Mouse (Mus musculus): ENCODE results near the gene Mcrip1. TPM values are rescaled to one million over a fixed set of nuclear protein-coding genes. Genes with fewer than 3 reads are reported as not detected.

Mcrip1 gene
- polyA plus RNA-seq, 1 experiment from 2014 or later = 167 TPM

GRCm38 (mm10) chr11:120538485-120538884, 11.0 kb downstream of the Mcrip1 start:
- no peak for ATAC-seq (ENCODE audit: insufficient read depth, low FRiP score, low read depth)
- Histone ChIP-seq H3K4me2 (no peak overlapping the region), H3K4me1 (peaks cover 25% of the 10 kb centered on the region), H3K27me3 (replicated peaks) (peaks cover 1% of the 10 kb centered on the region; the same call in 1 of the 2 replicates), H3K4me3 (replicated peaks) (no peak overlapping the region), H3K36me3 (peaks cover 12% of the 10 kb centered on the region), H3K9ac (no peak overlapping the region), H3K27ac (peak overlapping the region; percentile 84; the same call in 1 of the 2 replicates), H3K9me3 (no peaks in the 10 kb centered on the region)
- 62% methylated on average over 3 of the region's 3 CpGs for WGBS

- Histone ChIP-seq H3K27ac (no peak overlapping the region), H3K27me3 (replicated peaks) (peaks cover 26% of the 10 kb centered on the region), H3K4me3 (replicated peaks) (no peak overlapping the region), H3K36me3 (no peaks in the 10 kb centered on the region), H3K4me1 (peaks cover 30% of the 10 kb centered on the region), H3K9ac (no peak overlapping the region), H3K9me3 (no peaks in the 10 kb centered on the region), H3K4me2 (no peak overlapping the region)
- ATAC-seq (ENCODE audit: insufficient read depth, low FRiP score, low read depth) = no peak
- 68% methylated on average over 3 of the region's 3 CpGs for WGBS
Observed at GRCm38 (mm10) chr11:120535804-120536203, 13.7 kb downstream of the Mcrip1 start.

GRCm38 (mm10) chr11:120535145-120535544, 14.4 kb downstream of the Mcrip1 start:
- no peaks in the 10 kb centered on the region for H3K9me3 ChIP-seq
- H3K9ac ChIP-seq = no peak overlapping the region
- no peak for ATAC-seq (ENCODE audit: insufficient read depth, low FRiP score, low read depth)

DNA sequence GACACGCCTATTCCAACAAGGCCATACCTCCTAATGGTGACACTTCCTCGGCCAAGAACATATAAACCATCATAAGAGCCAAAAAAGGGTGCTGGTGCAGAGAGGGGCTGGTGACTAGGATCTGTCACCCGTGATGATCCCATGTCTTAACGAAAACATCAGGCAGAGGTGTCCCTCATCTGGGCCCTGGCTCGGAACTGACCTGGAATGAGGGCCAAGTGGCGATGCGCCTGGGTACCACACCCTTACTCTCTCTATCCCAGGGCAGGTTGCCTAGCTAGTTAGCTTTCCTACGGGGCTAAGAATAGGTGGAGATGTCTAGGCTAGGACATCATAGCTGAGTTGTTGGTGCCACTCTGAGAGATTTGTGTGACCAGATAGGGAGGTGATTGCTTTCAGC, 15.4 kb downstream of the Mcrip1 start:
- Histone ChIP-seq H3K4me3 (replicated peaks) (no peak overlapping the region), H3K27me3 (replicated peaks) (peaks cover 41% of the 10 kb centered on the region), H3K9me3 (no peaks in the 10 kb centered on the region), H3K4me2 (no peak overlapping the region), H3K27ac (no peak overlapping the region), H3K9ac (no peak overlapping the region), H3K4me1 (peaks cover 18% of the 10 kb centered on the region), H3K36me3 (no peaks in the 10 kb centered on the region)
- no peak for ATAC-seq (ENCODE audit: insufficient read depth, low FRiP score, low read depth)
- WGBS = 87% methylated on average over 8 of the region's 8 CpGs

More at GRCm38 (mm10) chr11:120535145-120535544, 14.4 kb downstream of the Mcrip1 start:
- Histone ChIP-seq H3K4me2 (no peak overlapping the region), H3K27ac (no peak overlapping the region), H3K4me3 (replicated peaks) (no peak overlapping the region), H3K27me3 (replicated peaks) (peaks cover 32% of the 10 kb centered on the region), H3K36me3 (no peaks in the 10 kb centered on the region), H3K4me1 (peaks cover 28% of the 10 kb centered on the region)
- 68% methylated on average over 3 of the region's 3 CpGs for WGBS

GRCm38 (mm10) chr11:120531646-120532045, 17.9 kb downstream of the Mcrip1 start:
- Histone ChIP-seq H3K27ac (no peak overlapping the region), H3K4me3 (replicated peaks) (no peak overlapping the region), H3K9ac (no peak overlapping the region), H3K4me1 (peaks cover 8% of the 10 kb centered on the region), H3K4me2 (no peak overlapping the region), H3K36me3 (no peaks in the 10 kb centered on the region), H3K27me3 (replicated peaks) (peaks cover 50% of the 10 kb centered on the region), H3K9me3 (no peaks in the 10 kb centered on the region)
- 25% methylated on average over 9 of the region's 9 CpGs for WGBS
- no peak for ATAC-seq (ENCODE audit: insufficient read depth, low FRiP score, low read depth)

GRCm38 (mm10) chr11:120530085-120530964, 19.2 kb downstream of the Mcrip1 start, which contains the start of gene Gcgr:
Gene Gcgr, plus strand, starts transcription at chr11:120530699.
- Histone ChIP-seq H3K4me1 (peaks cover 8% of the 10 kb centered on the region), H3K27me3 (replicated peaks) (peaks cover 50% of the 10 kb centered on the region), H3K4me3 (replicated peaks) (peak within 1 kb of the TSS; percentile 44), H3K27ac (no peak within 1 kb of the TSS), H3K4me2 (peak within 1 kb of the TSS; percentile 88), H3K36me3 (no peaks in the 10 kb centered on the region), H3K9me3 (no peaks in the 10 kb centered on the region), H3K9ac (peak within 1 kb of the TSS; percentile 29)
- 8% methylated on average over 60 of the region's 62 CpGs for WGBS
- no peak for ATAC-seq (ENCODE audit: insufficient read depth, low FRiP score, low read depth)

DNA sequence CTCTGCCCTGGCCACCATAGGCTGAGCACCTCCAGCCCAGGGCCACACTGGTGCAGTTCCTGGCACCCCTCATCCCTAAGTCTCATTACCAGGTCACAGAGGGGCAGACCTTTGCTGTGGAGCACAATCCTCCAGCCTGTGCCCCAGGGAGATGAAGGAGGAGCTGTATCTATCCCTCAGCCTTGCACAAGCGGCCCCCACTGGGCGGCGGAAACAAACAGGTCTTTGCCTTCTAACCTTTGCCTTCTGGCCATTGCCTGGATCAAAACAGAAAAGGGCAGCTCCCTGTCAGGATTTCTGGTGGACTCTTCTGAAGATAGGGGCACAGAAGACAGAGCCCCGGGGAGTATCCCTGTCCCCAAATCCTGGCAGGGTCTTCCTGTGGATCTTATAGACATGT, 20.6 kb downstream of the Mcrip1 start:
- H3K4me3 ChIP-seq (replicated peaks) = no peak overlapping the region
- no peak overlapping the region for H3K9ac ChIP-seq
- peaks cover 50% of the 10 kb centered on the region for H3K27me3 ChIP-seq (replicated peaks)
- WGBS = 72% methylated on average over 4 of the region's 4 CpGs
- peaks cover 8% of the 10 kb centered on the region for H3K4me1 ChIP-seq
- ATAC-seq (ENCODE audit: insufficient read depth, low FRiP score, low read depth) = no peak
- H3K9me3 ChIP-seq = no peaks in the 10 kb centered on the region
- no peak overlapping the region for H3K27ac ChIP-seq
- H3K4me2 ChIP-seq = no peak overlapping the region
- H3K36me3 ChIP-seq = no peaks in the 10 kb centered on the region

DNA sequence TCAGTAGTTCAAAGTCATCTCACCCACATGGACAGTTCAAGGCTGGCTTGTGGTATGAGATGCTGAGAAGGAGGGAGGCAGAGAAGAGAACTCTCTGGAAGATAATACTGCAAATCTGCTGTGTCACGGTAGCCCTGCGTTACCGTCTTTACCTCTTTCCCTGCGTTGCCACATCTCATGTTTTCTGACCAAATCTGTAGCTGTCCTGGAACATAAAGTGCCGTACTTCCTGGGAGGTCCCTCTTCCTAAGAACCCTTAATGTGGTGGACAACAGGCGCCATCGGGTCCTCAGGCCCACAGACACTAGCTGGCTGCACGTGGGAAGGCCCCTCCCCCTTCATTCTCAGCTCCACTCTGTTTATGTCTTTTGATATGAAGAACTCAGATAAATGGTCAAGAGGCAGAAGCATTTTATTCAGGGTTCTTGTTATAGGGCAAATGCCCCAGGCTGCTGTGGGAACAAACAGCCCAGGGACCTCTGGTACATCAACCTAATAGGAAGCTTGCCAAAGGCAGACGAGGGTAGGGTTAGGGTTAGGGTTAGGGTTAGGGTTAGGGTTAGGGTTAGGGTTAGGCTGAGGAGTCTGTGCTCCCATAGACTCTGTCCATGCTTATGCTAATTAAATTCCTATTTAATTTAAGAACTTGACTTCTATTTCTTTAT, 21.7 kb downstream of the Mcrip1 start:
- no peaks in the 10 kb centered on the region for H3K36me3 ChIP-seq
- H3K9ac ChIP-seq = no peak overlapping the region
- no peak for ATAC-seq (ENCODE audit: insufficient read depth, low FRiP score, low read depth)
- no peak overlapping the region for H3K4me3 ChIP-seq (replicated peaks)
- H3K9me3 ChIP-seq = no peaks in the 10 kb centered on the region
- peaks cover 42% of the 10 kb centered on the region for H3K27me3 ChIP-seq (replicated peaks)
- H3K4me2 ChIP-seq = no peak overlapping the region
- peaks cover 8% of the 10 kb centered on the region for H3K4me1 ChIP-seq
- H3K27ac ChIP-seq = no peak overlapping the region
- WGBS = 60% methylated on average over 9 of the region's 9 CpGs

DNA sequence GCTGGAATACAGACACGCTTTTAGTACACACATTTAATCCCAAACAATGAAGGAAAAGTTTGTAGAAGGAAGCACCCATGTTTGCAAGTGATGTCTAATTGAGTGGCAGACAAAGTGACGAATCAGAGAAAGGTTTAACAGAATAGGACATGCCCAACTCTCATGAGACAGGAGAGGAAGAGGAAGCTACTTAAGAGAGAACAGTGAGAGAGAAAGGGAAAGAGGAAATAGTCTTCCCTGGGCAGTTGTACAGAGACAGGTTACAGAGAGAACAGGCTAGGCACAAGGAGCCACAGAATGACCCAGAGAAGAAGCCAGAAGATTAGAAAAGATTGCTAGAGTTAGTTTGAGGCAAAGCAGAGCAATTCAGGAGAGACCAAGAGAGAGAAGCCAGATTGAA, 23.6 kb downstream of the Mcrip1 start:
- peaks cover 7% of the 10 kb centered on the region for H3K4me1 ChIP-seq
- no peak overlapping the region for H3K9ac ChIP-seq
- H3K27ac ChIP-seq = no peak overlapping the region
- H3K9me3 ChIP-seq = no peaks in the 10 kb centered on the region
- H3K4me2 ChIP-seq = no peak overlapping the region
- H3K4me3 ChIP-seq (replicated peaks) = no peak overlapping the region
- 79% methylated on average over 2 of the region's 2 CpGs for WGBS
- peaks cover 26% of the 10 kb centered on the region for H3K27me3 ChIP-seq (replicated peaks)
- ATAC-seq (ENCODE audit: insufficient read depth, low FRiP score, low read depth) = no peak
- H3K36me3 ChIP-seq = no peaks in the 10 kb centered on the region

GRCm38 (mm10) chr11:120522581-120522980, 26.9 kb downstream of the Mcrip1 start:
- H3K27ac ChIP-seq = no peak overlapping the region
- 0 out of 2 replicates have a peak, but pooled peaks cover 13% of the 10 kb centered on the region for H3K4me1 ChIP-seq
- no peak overlapping the region for H3K4me3 ChIP-seq (replicated peaks)
- no peak overlapping the region for H3K4me2 ChIP-seq
- ATAC-seq (ENCODE audit: insufficient read depth, low FRiP score, low read depth) = no peak
- no peaks in the 10 kb centered on the region for H3K27me3 ChIP-seq (replicated peaks)
- no peaks in the 10 kb centered on the region for H3K36me3 ChIP-seq
- H3K9me3 ChIP-seq = no peaks in the 10 kb centered on the region
- no peak overlapping the region for H3K9ac ChIP-seq
- 80% methylated on average over 8 of the region's 8 CpGs for WGBS

DNA sequence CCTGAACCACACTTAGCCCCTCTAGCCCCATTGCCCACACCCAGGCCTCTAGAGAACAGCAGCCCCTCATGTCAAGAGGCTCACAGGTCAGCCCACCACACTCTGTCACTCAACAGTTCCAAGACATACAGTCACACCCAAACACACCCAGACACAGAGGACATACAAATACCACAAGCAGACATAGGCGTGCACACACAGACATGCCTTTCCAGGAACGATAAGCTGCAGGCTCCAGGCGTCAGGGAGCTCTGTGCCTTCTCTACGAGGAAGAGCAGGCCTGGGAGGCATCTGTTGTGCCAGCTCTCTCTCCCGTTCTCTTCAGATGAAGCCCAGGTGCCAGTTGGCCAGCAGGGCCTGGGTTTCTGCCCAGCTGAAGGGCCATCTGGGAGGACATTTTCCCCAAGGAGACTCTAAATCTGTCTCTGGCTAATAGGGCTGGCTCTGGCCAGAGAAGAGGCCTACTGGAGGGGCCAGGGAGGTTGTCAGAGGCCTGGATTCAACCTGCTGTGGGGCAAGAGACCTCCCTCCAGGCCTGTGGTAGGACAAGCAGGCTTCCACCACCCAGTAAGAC, 28.5 kb downstream of the Mcrip1 start:
- H3K9me3 ChIP-seq = no peaks in the 10 kb centered on the region
- no peak overlapping the region for H3K4me3 ChIP-seq (replicated peaks)
- H3K27ac ChIP-seq = peak overlapping the region; percentile 60
- peak; percentile 47; the same call in 1 of the 2 replicates for ATAC-seq (ENCODE audit: insufficient read depth, low FRiP score, low read depth)
- 66% methylated on average over 5 of the region's 5 CpGs for WGBS
- no peaks in the 10 kb centered on the region for H3K36me3 ChIP-seq
- no peak overlapping the region for H3K9ac ChIP-seq
- 0 out of 2 replicates have a peak, but pooled peaks cover 13% of the 10 kb centered on the region for H3K4me1 ChIP-seq
- no peak overlapping the region for H3K4me2 ChIP-seq
- no peaks in the 10 kb centered on the region for H3K27me3 ChIP-seq (replicated peaks)

- Histone ChIP-seq H3K4me2 (no peak overlapping the region), H3K4me3 (replicated peaks) (no peak overlapping the region), H3K36me3 (no peaks in the 10 kb centered on the region), H3K4me1 (0 out of 2 replicates have a peak, but pooled peaks cover 13% of the 10 kb centered on the region), H3K27me3 (replicated peaks) (no peaks in the 10 kb centered on the region), H3K9me3 (no peaks in the 10 kb centered on the region), H3K27ac (no peak overlapping the region), H3K9ac (no peak overlapping the region)
- WGBS = 72% methylated on average over 9 of the region's 9 CpGs
- ATAC-seq (ENCODE audit: insufficient read depth, low FRiP score, low read depth) = no peak
Observed at GRCm38 (mm10) chr11:120520498-120520897, 29.0 kb downstream of the Mcrip1 start.
